Mouse (Mus musculus) skeletal muscle tissue, postnatal 0 days (tissue): ENCODE results near the gene Rora. TPM values are rescaled to one million over a fixed set of nuclear protein-coding genes. Genes with fewer than 3 reads are reported as not detected.

Experiments
- polyA plus RNA-seq: library from polyadenylated mRNA; unstranded; fragments of >200 nt; fragmentation: Nextera tagmentation; extraction: Ambion mirVana; gene quantifications from 2 replicates; pipeline ENCODE4 v1.2.1, GENCODE M21; 2015

Rora gene
- 34.0 and 35.5 TPM in 2 replicates for polyA plus RNA-seq

GRCm38 (mm10) chr9:68653211-68654038, at the start of gene Rora:
TSS of gene Rora (plus strand) at chr9:68653786.

GRCm38 (mm10) chr9:69397760-69398452, 744.3 kb downstream of the Rora start, which contains the start of gene Ice2:
TSS of gene Ice2 (plus strand) at chr9:69397906.

